Mouse (Mus musculus): ENCODE measurements around the gene Zdhhc9.
"Not testable (repeated sequence)": the region's sequence is repeated elsewhere in the genome, so short reads cannot be mapped to it uniquely, and the experiment has no call there.

Zdhhc9 gene

GRCm38 (mm10) chrX:48208519-48209185 lies at the start of gene Zdhhc9:
Zdhhc9 (minus strand) TSS chrX:48208878.
- DNase-seq: peak; percentile 80 to 88

- no peak for DNase-seq
Measured at GRCm38 (mm10) chrX:48257011-48257410, 48.3 kb upstream of the Zdhhc9 start.

- DNase-seq: peak; percentile 85 to 94
Measured at GRCm38 (mm10) chrX:48256468-48257007, 47.9 kb upstream of the Zdhhc9 start, which contains the start of gene Utp14a. Utp14a (plus strand) TSS chrX:48256862.

GRCm38 (mm10) chrX:48255830-48256428 lies 47.3 kb upstream of the Zdhhc9 start:
- DNase-seq: no peak

- peak; percentile 23 to 65 for DNase-seq
Measured at GRCm38 (mm10) chrX:48234417-48234816, 25.7 kb upstream of the Zdhhc9 start.

- no peak for DNase-seq
Measured at GRCm38 (mm10) chrX:48226225-48226624, 17.5 kb upstream of the Zdhhc9 start.

- DNase-seq: no peak
Measured at GRCm38 (mm10) chrX:48222706-48223105, 14.0 kb upstream of the Zdhhc9 start.

GRCm38 (mm10) chrX:48219468-48219867 lies 10.8 kb upstream of the Zdhhc9 start:
- DNase-seq: no peak

- not testable (repeated sequence) for DNase-seq
Measured at GRCm38 (mm10) chrX:48209746-48210145, 1.1 kb upstream of the Zdhhc9 start.

GRCm38 (mm10) chrX:48207761-48208487 lies 754 bp downstream of the Zdhhc9 start:
- DNase-seq: peak; percentile 2 to 9

GRCm38 (mm10) chrX:48204469-48204868 lies 4.2 kb downstream of the Zdhhc9 start:
- DNase-seq: no peak

GRCm38 (mm10) chrX:48203763-48204162 lies 4.9 kb downstream of the Zdhhc9 start:
- no peak for DNase-seq

- DNase-seq: no peak
Measured at GRCm38 (mm10) chrX:48202995-48203394, 5.7 kb downstream of the Zdhhc9 start.

- DNase-seq: no peak
Measured at GRCm38 (mm10) chrX:48202436-48202835, 6.2 kb downstream of the Zdhhc9 start.

- no peak for DNase-seq
Measured at GRCm38 (mm10) chrX:48201973-48202372, 6.7 kb downstream of the Zdhhc9 start.

- no peak for DNase-seq
Measured at GRCm38 (mm10) chrX:48200699-48201098, 8.0 kb downstream of the Zdhhc9 start.

- no peak for DNase-seq
Measured at GRCm38 (mm10) chrX:48199026-48199425, 9.7 kb downstream of the Zdhhc9 start.

- DNase-seq: no peak
Measured at GRCm38 (mm10) chrX:48197856-48198255, 10.8 kb downstream of the Zdhhc9 start.

- DNase-seq: no peak
Measured at GRCm38 (mm10) chrX:48193235-48194152, 15.2 kb downstream of the Zdhhc9 start.

GRCm38 (mm10) chrX:48191261-48191660 lies 17.4 kb downstream of the Zdhhc9 start:
- DNase-seq: no peak

GRCm38 (mm10) chrX:48184703-48185102 lies 24.0 kb downstream of the Zdhhc9 start:
- DNase-seq: no peak

- no peak for DNase-seq
Measured at GRCm38 (mm10) chrX:48181844-48182243, 26.8 kb downstream of the Zdhhc9 start.

All from thymus, adult 18-20 months (tissue).